Mouse (Mus musculus): Measurements from ENCODE around the gene Vnn1.

DNA sequence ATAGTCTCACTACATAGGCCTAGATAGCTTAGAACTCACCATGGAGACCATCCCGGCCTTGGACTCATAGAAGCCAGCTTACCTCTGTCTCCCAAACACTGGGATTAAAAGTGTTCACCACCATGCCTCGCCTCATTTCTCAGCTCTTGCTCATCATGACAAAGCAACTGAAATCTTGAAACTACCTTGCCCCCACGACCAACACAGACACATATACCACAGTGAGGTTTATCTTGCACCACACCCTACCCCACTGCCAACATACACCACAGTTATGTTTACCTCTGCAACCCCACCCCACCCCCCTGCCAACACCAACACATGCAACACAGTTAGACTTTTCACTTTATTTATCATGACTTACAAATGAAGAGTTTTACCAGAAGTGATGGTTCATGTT is 8.4 kb upstream of the Vnn1 start:
- no peak for TF ChIP-seq MAFK (IDR thresholded peaks at IDR 0.05; ENCODE audit: insufficient replicate concordance, low read length)
- no peak for TF ChIP-seq MEF2A (IDR thresholded peaks at IDR 0.05; ENCODE audit: borderline replicate concordance, low read depth, low read length)
- TF ChIP-seq SMC3 (IDR thresholded peaks at IDR 0.05; ENCODE audit: low read depth, low read length) = no peak
- TF ChIP-seq CTCF (conservative IDR thresholded peaks at IDR 0.05 in 1 of 2, IDR thresholded peaks at IDR 0.05 in 1 of 2; ENCODE audit: low read depth in 2 of 2, low read length in 2 of 2) = no peak
- TF ChIP-seq POLR2A (IDR thresholded peaks at IDR 0.05; ENCODE audit: low read depth, low read length) = no peak
- TF ChIP-seq MAX (IDR thresholded peaks at IDR 0.05; ENCODE audit: low read length) = no peak
- no peak for TF ChIP-seq KAT2A (IDR thresholded peaks at IDR 0.05; ENCODE audit: insufficient replicate concordance, low read length)
- TF ChIP-seq ZMIZ1 (IDR thresholded peaks at IDR 0.05; ENCODE audit: low read depth, low read length) = no peak
- no peak for TF ChIP-seq BHLHE40 (IDR thresholded peaks at IDR 0.05; ENCODE audit: low read depth, low read length)
- TF ChIP-seq MXI1 (IDR thresholded peaks at IDR 0.05; ENCODE audit: low read depth, low read length) = no peak
- no peak for TF ChIP-seq POLR2AphosphoS2 (IDR thresholded peaks at IDR 0.05; ENCODE audit: low read depth, low read length)
- no peak for TF ChIP-seq TCF12 (IDR thresholded peaks at IDR 0.05; ENCODE audit: low read depth, low read length)
- no peak for TF ChIP-seq ETS1 (conservative IDR thresholded peaks at IDR 0.05; ENCODE audit: low read depth, low read length)
- no peak for TF ChIP-seq RCOR1 (conservative IDR thresholded peaks at IDR 0.05; ENCODE audit: low read depth, low read length)

All from CH12.LX (cell line).